Mouse (Mus musculus): ENCODE data around the gene Fbf1. TPM values are rescaled to one million over a fixed set of nuclear protein-coding genes. Genes with fewer than 3 reads are reported as not detected.
A peak's percentile ranks its signal among the peaks of the same experiment; 100 is the strongest.

The Fbf1 gene
- polyA plus RNA-seq, 1 experiment = 26.2 TPM

DNA sequence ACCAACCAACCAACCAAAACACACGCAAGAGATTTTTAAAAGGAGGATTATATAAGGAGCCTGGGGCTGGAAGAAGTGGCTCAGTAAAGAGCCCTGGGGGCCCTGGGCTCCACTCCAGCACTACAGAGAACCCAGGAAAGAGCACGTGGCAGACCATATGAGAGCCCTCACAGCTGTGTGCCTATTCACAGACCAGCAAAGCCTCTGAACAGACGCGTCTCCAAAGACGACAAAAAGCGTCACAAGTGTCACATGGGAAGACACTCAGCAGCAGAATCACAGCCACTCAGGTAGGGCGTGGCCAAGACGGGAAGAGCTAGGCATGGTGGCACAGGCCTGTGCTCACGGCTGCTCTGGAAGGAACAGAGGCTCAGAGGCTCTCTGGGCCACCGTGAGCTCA lies 5.8 kb downstream of the Fbf1 start:
- Histone ChIP-seq H3K9me3 (replicated peaks; ENCODE audit: control insufficient read depth, insufficient read depth, low read length, poor library complexity, severe bottlenecking) (no peaks in the 10 kb centered on the region), H3K27me3 (ENCODE audit: control insufficient read depth, insufficient read depth, low read length, poor library complexity, severe bottlenecking) (no peaks in the 10 kb centered on the region), H3K4me3 (ENCODE audit: low read depth, low read length) (peak overlapping the region; percentile 33; the same call in 1 of the 2 replicates), H3K9ac (ENCODE audit: low read depth, poor library complexity, severe bottlenecking) (no peak overlapping the region), H3K27ac (ENCODE audit: insufficient read depth, low read length) (no peak overlapping the region), H3K4me1 (ENCODE audit: control insufficient read depth, insufficient read depth, low read length) (peaks cover 4% of the 10 kb centered on the region), H3K36me3 (ENCODE audit: control insufficient read depth, insufficient read depth, low read length, poor library complexity, severe bottlenecking) (no peaks in the 10 kb centered on the region)
- TF ChIP-seq CTCF (IDR thresholded peaks at IDR 0.05; ENCODE audit: low read depth, low read length) (no peak), EP300 (IDR thresholded peaks at IDR 0.05; ENCODE audit: insufficient read depth, low read depth, low read length) (no peak), POLR2A (IDR thresholded peaks at IDR 0.05; ENCODE audit: insufficient read depth, low read length) (no peak)

DNA sequence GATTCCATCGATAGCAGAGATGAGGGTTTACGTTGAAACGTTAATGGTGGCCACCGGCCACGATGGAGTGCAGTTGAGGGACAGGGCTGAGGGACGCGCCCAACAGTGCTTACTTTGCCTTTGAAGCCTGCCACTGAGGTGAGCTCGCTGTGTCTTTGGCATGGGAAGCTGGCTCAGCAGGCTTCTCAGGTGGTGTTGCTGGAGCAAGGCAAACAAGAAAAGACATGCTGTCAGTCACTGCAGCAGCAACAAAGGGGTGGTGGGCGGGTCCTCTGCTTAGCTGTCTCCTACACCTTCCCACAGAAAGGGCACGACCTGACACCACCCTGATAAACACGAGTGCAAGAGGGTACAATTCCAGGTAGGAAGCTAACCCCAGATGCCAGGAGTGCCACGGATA lies 6.7 kb downstream of the Fbf1 start:
- Histone ChIP-seq H3K27ac (ENCODE audit: insufficient read depth, low read length) (no peak overlapping the region), H3K36me3 (ENCODE audit: control insufficient read depth, insufficient read depth, low read length, poor library complexity, severe bottlenecking) (no peaks in the 10 kb centered on the region), H3K9ac (ENCODE audit: low read depth, poor library complexity, severe bottlenecking) (no peak overlapping the region), H3K4me1 (ENCODE audit: control insufficient read depth, insufficient read depth, low read length) (peaks cover 4% of the 10 kb centered on the region), H3K4me3 (ENCODE audit: low read depth, low read length) (no peak overlapping the region), H3K27me3 (ENCODE audit: control insufficient read depth, insufficient read depth, low read length, poor library complexity, severe bottlenecking) (no peaks in the 10 kb centered on the region), H3K9me3 (replicated peaks; ENCODE audit: control insufficient read depth, insufficient read depth, low read length, poor library complexity, severe bottlenecking) (no peaks in the 10 kb centered on the region)
- TF ChIP-seq POLR2A (IDR thresholded peaks at IDR 0.05; ENCODE audit: insufficient read depth, low read length) (no peak), CTCF (IDR thresholded peaks at IDR 0.05; ENCODE audit: low read depth, low read length) (no peak), EP300 (IDR thresholded peaks at IDR 0.05; ENCODE audit: insufficient read depth, low read depth, low read length) (peak; percentile 66; the same call in 1 of the 2 replicates)

- Histone ChIP-seq H3K9ac (ENCODE audit: low read depth, poor library complexity, severe bottlenecking) (no peak overlapping the region), H3K9me3 (replicated peaks; ENCODE audit: control insufficient read depth, insufficient read depth, low read length, poor library complexity, severe bottlenecking) (no peaks in the 10 kb centered on the region), H3K27ac (ENCODE audit: insufficient read depth, low read length) (no peak overlapping the region), H3K4me3 (ENCODE audit: low read depth, low read length) (no peak overlapping the region), H3K4me1 (ENCODE audit: control insufficient read depth, insufficient read depth, low read length) (no peaks in the 10 kb centered on the region), H3K27me3 (ENCODE audit: control insufficient read depth, insufficient read depth, low read length, poor library complexity, severe bottlenecking) (no peaks in the 10 kb centered on the region), H3K36me3 (ENCODE audit: control insufficient read depth, insufficient read depth, low read length, poor library complexity, severe bottlenecking) (peaks cover 2% of the 10 kb centered on the region; the same call in 1 of the 2 replicates)
- TF ChIP-seq POLR2A (IDR thresholded peaks at IDR 0.05; ENCODE audit: insufficient read depth, low read length) (no peak), EP300 (IDR thresholded peaks at IDR 0.05; ENCODE audit: insufficient read depth, low read depth, low read length) (no peak), CTCF (IDR thresholded peaks at IDR 0.05; ENCODE audit: low read depth, low read length) (no peak)
These were observed 17.0 kb downstream of the Fbf1 start for GRCm38 (mm10) chr11:116150960-116151359.

GRCm38 (mm10) chr11:116149341-116149740 lies 18.6 kb downstream of the Fbf1 start:
- Histone ChIP-seq H3K36me3 (ENCODE audit: control insufficient read depth, insufficient read depth, low read length, poor library complexity, severe bottlenecking) (peaks cover 2% of the 10 kb centered on the region; the same call in 1 of the 2 replicates), H3K27ac (ENCODE audit: insufficient read depth, low read length) (no peak overlapping the region)
- TF ChIP-seq POLR2A (IDR thresholded peaks at IDR 0.05; ENCODE audit: insufficient read depth, low read length) = no peak
- TF ChIP-seq EP300 (IDR thresholded peaks at IDR 0.05; ENCODE audit: insufficient read depth, low read depth, low read length) = no peak
- TF ChIP-seq CTCF (IDR thresholded peaks at IDR 0.05; ENCODE audit: low read depth, low read length) = no peak

DNA sequence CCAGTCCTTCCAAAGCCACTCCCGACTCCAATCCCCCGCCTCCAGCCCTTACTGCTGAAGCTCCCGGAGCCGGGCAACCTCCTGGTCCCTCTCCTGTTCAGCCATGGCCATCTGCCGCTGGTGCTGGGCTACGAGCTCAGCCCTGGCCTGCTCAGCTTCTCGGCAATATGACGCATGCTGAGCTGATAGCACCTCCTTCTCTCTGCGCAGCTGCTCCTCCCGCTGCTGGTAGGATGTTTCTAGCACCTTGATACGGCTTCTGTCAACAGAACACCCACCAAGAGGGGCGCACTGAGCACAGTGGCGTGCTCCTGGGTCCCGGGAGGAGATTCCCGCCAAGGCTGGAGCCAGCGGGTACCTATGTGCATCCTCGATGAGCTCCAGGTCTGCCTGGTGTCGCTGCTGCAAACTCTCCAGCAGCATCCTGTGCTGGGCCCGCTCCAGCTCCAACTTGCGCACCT lies 19.2 kb downstream of the Fbf1 start:
- H3K4me3 ChIP-seq (ENCODE audit: low read depth, low read length) = no peak overlapping the region
- no peaks in the 10 kb centered on the region for H3K4me1 ChIP-seq (ENCODE audit: control insufficient read depth, insufficient read depth, low read length)
- TF ChIP-seq CTCF (IDR thresholded peaks at IDR 0.05; ENCODE audit: low read depth, low read length) = no peak
- no peak for TF ChIP-seq EP300 (IDR thresholded peaks at IDR 0.05; ENCODE audit: insufficient read depth, low read depth, low read length)
- no peak for TF ChIP-seq POLR2A (IDR thresholded peaks at IDR 0.05; ENCODE audit: insufficient read depth, low read length)
- no peaks in the 10 kb centered on the region for H3K27me3 ChIP-seq (ENCODE audit: control insufficient read depth, insufficient read depth, low read length, poor library complexity, severe bottlenecking)
- H3K9me3 ChIP-seq (replicated peaks; ENCODE audit: control insufficient read depth, insufficient read depth, low read length, poor library complexity, severe bottlenecking) = no peaks in the 10 kb centered on the region
- peaks cover 2% of the 10 kb centered on the region; the same call in 1 of the 2 replicates for H3K36me3 ChIP-seq (ENCODE audit: control insufficient read depth, insufficient read depth, low read length, poor library complexity, severe bottlenecking)
- no peak overlapping the region for H3K9ac ChIP-seq (ENCODE audit: low read depth, poor library complexity, severe bottlenecking)
- H3K27ac ChIP-seq (ENCODE audit: insufficient read depth, low read length) = no peak overlapping the region

More at GRCm38 (mm10) chr11:116149341-116149740, 18.6 kb downstream of the Fbf1 start:
- H3K4me3 ChIP-seq (ENCODE audit: low read depth, low read length) = no peak overlapping the region
- H3K27me3 ChIP-seq (ENCODE audit: control insufficient read depth, insufficient read depth, low read length, poor library complexity, severe bottlenecking) = no peaks in the 10 kb centered on the region
- no peaks in the 10 kb centered on the region for H3K9me3 ChIP-seq (replicated peaks; ENCODE audit: control insufficient read depth, insufficient read depth, low read length, poor library complexity, severe bottlenecking)
- no peak overlapping the region for H3K9ac ChIP-seq (ENCODE audit: low read depth, poor library complexity, severe bottlenecking)
- no peaks in the 10 kb centered on the region for H3K4me1 ChIP-seq (ENCODE audit: control insufficient read depth, insufficient read depth, low read length)

- TF ChIP-seq CTCF (IDR thresholded peaks at IDR 0.05; ENCODE audit: low read depth, low read length) (no peak), POLR2A (IDR thresholded peaks at IDR 0.05; ENCODE audit: insufficient read depth, low read length) (no peak), EP300 (IDR thresholded peaks at IDR 0.05; ENCODE audit: insufficient read depth, low read depth, low read length) (no peak)
- peaks cover 5% of the 10 kb centered on the region for H3K4me1 ChIP-seq (ENCODE audit: control insufficient read depth, insufficient read depth, low read length)
- H3K9me3 ChIP-seq (replicated peaks; ENCODE audit: control insufficient read depth, insufficient read depth, low read length, poor library complexity, severe bottlenecking) = no peaks in the 10 kb centered on the region
- H3K36me3 ChIP-seq (ENCODE audit: control insufficient read depth, insufficient read depth, low read length, poor library complexity, severe bottlenecking) = no peaks in the 10 kb centered on the region
- no peak overlapping the region for H3K27ac ChIP-seq (ENCODE audit: insufficient read depth, low read length)
- H3K9ac ChIP-seq (ENCODE audit: low read depth, poor library complexity, severe bottlenecking) = no peak overlapping the region
- no peak overlapping the region for H3K4me3 ChIP-seq (ENCODE audit: low read depth, low read length)
- H3K27me3 ChIP-seq (ENCODE audit: control insufficient read depth, insufficient read depth, low read length, poor library complexity, severe bottlenecking) = no peaks in the 10 kb centered on the region
These were observed 21.5 kb downstream of the Fbf1 start for GRCm38 (mm10) chr11:116146294-116146985.

Data from ES-Bruce4 (cell line).